Mouse (Mus musculus) limb, embryonic 14.5 days (tissue): ENCODE data around the gene Mutyh. TPM values are rescaled to one million over a fixed set of nuclear protein-coding genes. Genes with fewer than 3 reads are reported as not detected.

Experiments used
- ATAC-seq: fragments of 200-750 bp; cut with Nextera tagmentation; 2 replicates; pipeline ENCODE4 v1.8.0; 2017; ENCODE audit warnings: low read depth, moderate number of reproducible peaks, moderate TSS enrichment; ENCODE audit not compliant: low FRiP score
- DNase-seq: peaks from one replicate; pipeline ENCODE4 v3.0.0-alpha.2; 2015; ENCODE audit warnings: low spot score
- H3K27ac ChIP-seq: fragments of 300-500 bp; sonication (generic); replicated peaks from 2 replicates; pipeline ENCODE4 v1.5.1; 2014; ENCODE audit warnings: low read depth, mild to moderate bottlenecking, low read length, moderate library complexity, mixed read lengths
- H3K27me3 ChIP-seq: fragments of 300-500 bp; sonication (generic); 2 replicates; pipeline ENCODE4 v1.6.1; 2014; ENCODE audit warnings: low read length, mixed read lengths; ENCODE audit not compliant: control insufficient read depth, insufficient read depth
- H3K36me3 ChIP-seq: fragments of 300-500 bp; sonication (generic); 2 replicates; pipeline ENCODE4 v1.6.1; 2014; ENCODE audit warnings: mild to moderate bottlenecking, low read length, moderate library complexity, mixed read lengths; ENCODE audit not compliant: control insufficient read depth, insufficient read depth
- H3K4me1 ChIP-seq: fragments of 300-500 bp; sonication (generic); 2 replicates; pipeline ENCODE4 v1.6.1; 2014; ENCODE audit warnings: antibody characterized with exemption, low read length, mixed read lengths; ENCODE audit not compliant: control insufficient read depth, insufficient read depth
- H3K4me2 ChIP-seq: fragments of 300-500 bp; sonication (generic); replicated peaks from 2 replicates; pipeline ENCODE4 v1.6.1; 2014; ENCODE audit warnings: low read depth, mild to moderate bottlenecking, low read length, moderate library complexity; ENCODE audit not compliant: severe bottlenecking
- H3K4me3 ChIP-seq: fragments of 300-500 bp; sonication (generic); replicated peaks from 2 replicates; pipeline ENCODE4 v1.5.1; 2014; ENCODE audit warnings: low read length
- H3K9ac ChIP-seq: fragments of 300-500 bp; sonication (generic); 2 replicates; pipeline ENCODE4 v1.6.1; 2014; ENCODE audit warnings: mild to moderate bottlenecking, low read depth, low read length, moderate library complexity; ENCODE audit not compliant: severe bottlenecking
- H3K9me3 ChIP-seq: fragments of 300-500 bp; sonication (generic); 2 replicates; pipeline ENCODE4 v1.6.1; 2016; ENCODE audit warnings: low read length; ENCODE audit not compliant: control insufficient read depth
- POLR2A ChIP-seq: fragments of 200-500 bp; IDR thresholded peaks from 2 replicates; pipeline ENCODE4 v1.8.0; 2012; ENCODE audit warnings: inconsistent platforms, mild to moderate bottlenecking, moderate library complexity, borderline replicate concordance; ENCODE audit not compliant: insufficient read depth, insufficient read length; ENCODE audit errors: extremely low read depth
- WGBS: fragments of 180-500 bp; shearing (Covaris S2); extraction: QIAGEN DNeasy Blood & Tissue Kit; methylation state at CpG from one replicate; pipeline ENCODE4 v1.1.7; 2014; 5-methylcytosine and 5-hydroxymethylcytosine counted together
- polyA plus RNA-seq, 2 experiments: library from polyadenylated mRNA; depleted of rRNA in 1 of 2; stranded (reverse) in 1 of 2; unstranded in 1 of 2; fragments of >200 nt; fragmentation: Nextera tagmentation in 1 of 2; extraction: Ambion mirVana in 1 of 2; gene quantifications; 2 replicates each; pipeline versions ENCODE4 v1.2.1 to v1.2.3; 2012 to 2014

The Mutyh gene
- polyA plus RNA-seq, 2 experiments = 10.2 to 26.8 TPM

GRCm38 (mm10) chr4:116776391-116776790 lies 31.1 kb upstream of the Mutyh start:
- Histone ChIP-seq H3K27ac (no peak overlapping the region), H3K9ac (no peak overlapping the region), H3K36me3 (no peaks in the 10 kb centered on the region), H3K27me3 (no peaks in the 10 kb centered on the region), H3K4me2 (no peak overlapping the region), H3K4me3 (no peak overlapping the region), H3K4me1 (no peaks in the 10 kb centered on the region), H3K9me3 (no peaks in the 10 kb centered on the region)
- WGBS = 90% methylated on average over 5 of the region's 5 CpGs
- no peak for TF ChIP-seq POLR2A
- no peak for ATAC-seq
- DNase-seq = no peak

- Histone ChIP-seq H3K9me3 (no peaks in the 10 kb centered on the region), H3K4me3 (no peak overlapping the region), H3K4me2 (no peak overlapping the region), H3K36me3 (no peaks in the 10 kb centered on the region), H3K4me1 (no peaks in the 10 kb centered on the region), H3K27me3 (no peaks in the 10 kb centered on the region), H3K9ac (no peak overlapping the region), H3K27ac (no peak overlapping the region)
- no peak for TF ChIP-seq POLR2A
- DNase-seq (no peak), ATAC-seq (no peak)
- 81% methylated on average over 3 of the region's 3 CpGs for whole genome bisulfite sequencing
Measured at GRCm38 (mm10) chr4:116777079-116777478, 30.4 kb upstream of the Mutyh start.

GRCm38 (mm10) chr4:116780541-116780940 lies 27.0 kb upstream of the Mutyh start:
- TF ChIP-seq POLR2A = no peak
- Histone ChIP-seq H3K4me1 (no peaks in the 10 kb centered on the region), H3K4me3 (no peak overlapping the region), H3K9ac (no peak overlapping the region), H3K4me2 (no peak overlapping the region), H3K9me3 (no peaks in the 10 kb centered on the region), H3K27ac (no peak overlapping the region), H3K36me3 (no peaks in the 10 kb centered on the region), H3K27me3 (no peaks in the 10 kb centered on the region)
- DNase-seq = no peak
- 53% methylated on average over 2 of the region's 2 CpGs for WGBS
- ATAC-seq = no peak

GRCm38 (mm10) chr4:116781366-116781765 lies 26.2 kb upstream of the Mutyh start:
- Histone ChIP-seq H3K4me2 (no peak overlapping the region), H3K36me3 (no peaks in the 10 kb centered on the region), H3K27me3 (no peaks in the 10 kb centered on the region), H3K4me1 (no peaks in the 10 kb centered on the region), H3K9ac (no peak overlapping the region), H3K9me3 (0 out of 2 replicates have a peak, but pooled peaks cover 2% of the 10 kb centered on the region), H3K4me3 (no peak overlapping the region), H3K27ac (no peak overlapping the region)
- no peak for ATAC-seq
- WGBS = 48% methylated on average over 2 of the region's 2 CpGs
- no peak for TF ChIP-seq POLR2A
- DNase-seq = no peak

- 34% methylated on average over 8 of the region's 8 CpGs for WGBS
- no peak for TF ChIP-seq POLR2A
- H3K4me1 ChIP-seq = no peaks in the 10 kb centered on the region
- no peak overlapping the region for H3K9ac ChIP-seq
- no peaks in the 10 kb centered on the region for H3K36me3 ChIP-seq
- no peaks in the 10 kb centered on the region for H3K27me3 ChIP-seq
- no peak overlapping the region for H3K4me3 ChIP-seq
- H3K9me3 ChIP-seq = 0 out of 2 replicates have a peak, but pooled peaks cover 5% of the 10 kb centered on the region
- ATAC-seq = no peak
- H3K27ac ChIP-seq = no peak overlapping the region
- H3K4me2 ChIP-seq = no peak overlapping the region
- no peak for DNase-seq
Measured at GRCm38 (mm10) chr4:116782171-116782570, 25.4 kb upstream of the Mutyh start.

GRCm38 (mm10) chr4:116786587-116786986 lies 20.9 kb upstream of the Mutyh start:
- H3K9ac ChIP-seq = no peak overlapping the region
- no peak for TF ChIP-seq POLR2A
- WGBS = 94% methylated on average over 1 of the region's 1 CpGs

More at GRCm38 (mm10) chr4:116786587-116786986, 20.9 kb upstream of the Mutyh start:
- no peak overlapping the region for H3K4me3 ChIP-seq
- no peak overlapping the region for H3K4me2 ChIP-seq
- no peak for ATAC-seq
- no peak overlapping the region for H3K27ac ChIP-seq
- H3K36me3 ChIP-seq = no peaks in the 10 kb centered on the region
- 0 out of 2 replicates have a peak, but pooled peaks cover 5% of the 10 kb centered on the region for H3K9me3 ChIP-seq
- no peaks in the 10 kb centered on the region for H3K27me3 ChIP-seq
- peaks cover 3% of the 10 kb centered on the region; the same call in 1 of the 2 replicates for H3K4me1 ChIP-seq
- DNase-seq = no peak
